Mouse (Mus musculus) liver, adult 2 months (tissue): ENCODE measurements around the gene Zfp536. TPM values are rescaled to one million over a fixed set of nuclear protein-coding genes. Genes with fewer than 3 reads are reported as not detected.

Experiments
- DNase-seq: peaks from one replicate; pipeline ENCODE4 v3.0.0-alpha.2; 2011; ENCODE audit warnings: low read depth, low spot score; ENCODE audit errors: extremely low read depth
- H3K27ac ChIP-seq: fragments of 200-500 bp; replicated peaks from 2 replicates; pipeline ENCODE4 v1.5.1; 2012; ENCODE audit warnings: low read depth, mild to moderate bottlenecking, control low read depth, inconsistent platforms, low read length; ENCODE audit not compliant: insufficient read depth
- H3K27me3 ChIP-seq: fragments of 200-500 bp; 2 replicates; pipeline ENCODE4 v1.6.1; 2012; ENCODE audit warnings: mild to moderate bottlenecking, moderate library complexity, low read length, inconsistent platforms; ENCODE audit not compliant: control insufficient read depth, insufficient read depth
- H3K36me3 ChIP-seq: fragments of 200-500 bp; 2 replicates; pipeline ENCODE4 v1.6.1; 2012; ENCODE audit warnings: low read length, inconsistent platforms; ENCODE audit not compliant: control insufficient read depth, insufficient read depth
- H3K4me1 ChIP-seq: fragments of 200-500 bp; 2 replicates; pipeline ENCODE4 v1.6.1; 2011; ENCODE audit warnings: low read length; ENCODE audit not compliant: control insufficient read depth, insufficient read depth
- H3K4me3 ChIP-seq: fragments of 200-500 bp; 2 replicates; pipeline ENCODE4 v1.5.1; 2011; ENCODE audit warnings: low read depth, mild to moderate bottlenecking, control low read depth, low read length, moderate library complexity; ENCODE audit not compliant: insufficient read depth
- H3K79me2 ChIP-seq: fragments of 200-500 bp; 2 replicates; pipeline ENCODE4 v1.6.1; 2012; ENCODE audit warnings: inconsistent platforms, mild to moderate bottlenecking, low read length, moderate library complexity; ENCODE audit not compliant: control insufficient read depth, insufficient read depth
- H3K9ac ChIP-seq: fragments of 200-500 bp; 2 replicates; pipeline ENCODE4 v1.6.1; 2012; ENCODE audit warnings: low read depth, mild to moderate bottlenecking, control low read depth, inconsistent platforms, low read length
- CTCF ChIP-seq: fragments of 200-500 bp; IDR thresholded peaks from 2 replicates; pipeline ENCODE4 v1.5.1; 2011; ENCODE audit warnings: low read depth, low read length, control low read depth
- POLR2A ChIP-seq: fragments of 200-500 bp; IDR thresholded peaks from 2 replicates; pipeline ENCODE4 v1.6.1; 2011; ENCODE audit warnings: low read length, control low read depth; ENCODE audit not compliant: insufficient read depth; ENCODE audit errors: extremely low read depth
- WGBS: fragments of 180-500 bp; shearing (Covaris S2); methylation state at CpG from one replicate; pipeline ENCODE4 v1.1.7; 2018; 5-methylcytosine and 5-hydroxymethylcytosine counted together
- polyA plus RNA-seq: library from polyadenylated mRNA; depleted of rRNA; stranded (reverse); fragments of >200 nt; gene quantifications from 2 replicates; pipeline ENCODE4 v1.2.3, GENCODE M21; 2012
- total RNA-seq: library from RNA; depleted of rRNA; stranded (reverse); fragments of >200 nt; gene quantifications from 2 replicates; pipeline ENCODE4 v1.2.3, GENCODE M21; 2014

Gene Zfp536
- total and polyA plus RNA-seq, 2 experiments, result not detected

- H3K4me3 ChIP-seq, result no peak overlapping the region
- no peaks in the 10 kb centered on the region for H3K4me1 ChIP-seq
- TF ChIP-seq CTCF (no peak), POLR2A (no peak)
- no peak overlapping the region for H3K27ac ChIP-seq
- H3K79me2 ChIP-seq, result no peaks in the 10 kb centered on the region
- no peaks in the 10 kb centered on the region for H3K36me3 ChIP-seq
- DNase-seq, result no peak
- no peaks in the 10 kb centered on the region for H3K27me3 ChIP-seq
- H3K9ac ChIP-seq, result no peak overlapping the region
- WGBS, result 42% methylated on average over 24 of the region's 24 CpGs
Measured at GRCm38 (mm10) chr7:37473311-37474084, 299.9 kb downstream of the Zfp536 start.

GRCm38 (mm10) chr7:37471726-37472125, 301.7 kb downstream of the Zfp536 start:
- Histone ChIP-seq H3K27me3 (no peaks in the 10 kb centered on the region), H3K36me3 (no peaks in the 10 kb centered on the region), H3K4me1 (no peaks in the 10 kb centered on the region), H3K79me2 (no peaks in the 10 kb centered on the region), H3K4me3 (no peak overlapping the region), H3K9ac (no peak overlapping the region), H3K27ac (no peak overlapping the region)
- TF ChIP-seq POLR2A (no peak), CTCF (no peak)
- WGBS, result 54% methylated on average over 8 of the region's 8 CpGs
- no peak for DNase-seq

- H3K4me1 ChIP-seq, result no peaks in the 10 kb centered on the region
- no peak for DNase-seq
- H3K4me3 ChIP-seq, result no peak overlapping the region
- no peaks in the 10 kb centered on the region for H3K36me3 ChIP-seq
- H3K79me2 ChIP-seq, result no peaks in the 10 kb centered on the region
- no peak for TF ChIP-seq POLR2A
- H3K27me3 ChIP-seq, result no peaks in the 10 kb centered on the region
- H3K9ac ChIP-seq, result no peak overlapping the region
- WGBS, result 52% methylated on average over 9 of the region's 9 CpGs
- H3K27ac ChIP-seq, result no peak overlapping the region
Measured at GRCm38 (mm10) chr7:37466477-37467243, 306.8 kb downstream of the Zfp536 start.

GRCm38 (mm10) chr7:37464186-37464721, 309.2 kb downstream of the Zfp536 start:
- no peaks in the 10 kb centered on the region for H3K27me3 ChIP-seq
- no peak overlapping the region for H3K9ac ChIP-seq
- no peaks in the 10 kb centered on the region for H3K79me2 ChIP-seq
- no peak overlapping the region for H3K27ac ChIP-seq
- no peaks in the 10 kb centered on the region for H3K36me3 ChIP-seq
- no peaks in the 10 kb centered on the region for H3K4me1 ChIP-seq
- no peak overlapping the region for H3K4me3 ChIP-seq
- WGBS, result 69% methylated on average over 7 of the region's 7 CpGs
- DNase-seq, result no peak
- no peak for TF ChIP-seq POLR2A
- TF ChIP-seq CTCF, result no peak

- 87% methylated on average over 3 of the region's 3 CpGs for WGBS
- Histone ChIP-seq H3K27me3 (no peaks in the 10 kb centered on the region), H3K4me3 (no peak overlapping the region), H3K9ac (no peak overlapping the region), H3K4me1 (no peaks in the 10 kb centered on the region), H3K27ac (no peak overlapping the region), H3K79me2 (no peaks in the 10 kb centered on the region), H3K36me3 (no peaks in the 10 kb centered on the region)
- no peak for DNase-seq
- TF ChIP-seq POLR2A, result no peak
- TF ChIP-seq CTCF, result no peak
Measured at GRCm38 (mm10) chr7:37447523-37447922, 325.9 kb downstream of the Zfp536 start.
